Mouse (Mus musculus) CH12.LX (cell line): Measurements from ENCODE around the gene Vwde.

Experiments
- CHD1 ChIP-seq: IDR thresholded peaks from 2 replicates; pipeline ENCODE4 v1.6.1; 2012; ENCODE audit warnings: low read depth, low read length, improper control_type of control experiment, inconsistent platforms
- CTCF ChIP-seq, 2 experiments: IDR thresholded peaks in 1 of 2; conservative IDR thresholded peaks in 1 of 2; 2 replicates each; pipeline ENCODE4 v1.5.1; 2011 to 2012; ENCODE audit warnings: low read depth in 2 of 2, low read length in 2 of 2, improper control_type of control experiment in 1 of 2, inconsistent platforms in 1 of 2, mild to moderate bottlenecking in 1 of 2, moderate library complexity in 1 of 2
- EP300 ChIP-seq: IDR thresholded peaks from 2 replicates; pipeline ENCODE4 v1.6.1; 2011; ENCODE audit warnings: low read length, improper control_type of control experiment
- KAT2A ChIP-seq: IDR thresholded peaks from 2 replicates; pipeline ENCODE4 v1.6.1; 2012; ENCODE audit warnings: low read length, improper control_type of control experiment, inconsistent platforms; ENCODE audit not compliant: insufficient replicate concordance
- MAFK ChIP-seq: IDR thresholded peaks from 2 replicates; pipeline ENCODE4 v1.6.1; 2011; ENCODE audit warnings: low read length, improper control_type of control experiment; ENCODE audit not compliant: insufficient replicate concordance
- MYC ChIP-seq: IDR thresholded peaks from 2 replicates; pipeline ENCODE4 v1.6.1; 2011; ENCODE audit warnings: low read depth, mild to moderate bottlenecking, improper control_type of control experiment, low read length
- NRF1 ChIP-seq: IDR thresholded peaks from 2 replicates; pipeline ENCODE4 v1.6.1; 2014; ENCODE audit warnings: low read depth, mild to moderate bottlenecking, inconsistent platforms, low read length, improper control_type of control experiment, moderate library complexity
- POLR2A ChIP-seq: IDR thresholded peaks from 2 replicates; pipeline ENCODE4 v1.6.1; 2011; ENCODE audit warnings: low read depth, mild to moderate bottlenecking, improper control_type of control experiment, low read length
- POLR2AphosphoS2 ChIP-seq: IDR thresholded peaks from 2 replicates; pipeline ENCODE4 v1.6.1; 2011; ENCODE audit warnings: low read depth, low read length, improper control_type of control experiment
- TCF12 ChIP-seq: IDR thresholded peaks from 2 replicates; pipeline ENCODE4 v1.6.1; 2014; ENCODE audit warnings: low read depth, mild to moderate bottlenecking, inconsistent platforms, low read length, improper control_type of control experiment
- USF1 ChIP-seq: IDR thresholded peaks from 2 replicates; pipeline ENCODE4 v1.6.1; 2014; ENCODE audit warnings: low read depth, mild to moderate bottlenecking, inconsistent platforms, low read length, improper control_type of control experiment
- ZC3H11A ChIP-seq: IDR thresholded peaks from 2 replicates; pipeline ENCODE4 v1.6.1; 2012; ENCODE audit warnings: low read depth, mild to moderate bottlenecking, inconsistent platforms, low read length, improper control_type of control experiment
- ZMIZ1 ChIP-seq: IDR thresholded peaks from 2 replicates; pipeline ENCODE4 v1.6.1; 2012; ENCODE audit warnings: low read depth, mild to moderate bottlenecking, inconsistent platforms, low read length, improper control_type of control experiment
- ZNF384 ChIP-seq: IDR thresholded peaks from 2 replicates; pipeline ENCODE4 v1.6.1; 2012; ENCODE audit warnings: low read depth, low read length, improper control_type of control experiment, inconsistent platforms

GRCm38 (mm10) chr6:13224596-13225227 is at the start of gene Vwde:
- TF ChIP-seq POLR2A (no peak), CTCF (conservative IDR thresholded peaks at IDR 0.05 in 1 of 2, IDR thresholded peaks at IDR 0.05 in 1 of 2; ENCODE audit: low read depth in 2 of 2, low read length in 2 of 2) (no peak), EP300 (no peak), CHD1 (no peak), POLR2AphosphoS2 (no peak), MAFK (no peak), TCF12 (no peak), ZMIZ1 (no peak), KAT2A (no peak), ZNF384 (no peak), USF1 (no peak), ZC3H11A (no peak), MYC (no peak), NRF1 (no peak)
